Mouse (Mus musculus) ES-E14 (cell line): Measurements from ENCODE around the gene Fam71f1.

ENCODE experiments used
- CHD2 ChIP-seq: IDR thresholded peaks from 2 replicates; pipeline ENCODE4 v1.6.1; 2014; ENCODE audit warnings: mild to moderate bottlenecking, low read depth, low read length, inconsistent platforms
- HCFC1 ChIP-seq: IDR thresholded peaks from 2 replicates; pipeline ENCODE4 v1.6.1; 2012; ENCODE audit warnings: low read length, inconsistent platforms, borderline replicate concordance; ENCODE audit not compliant: insufficient read depth
- MAFK ChIP-seq: IDR thresholded peaks from 2 replicates; pipeline ENCODE4 v1.6.1; 2014; ENCODE audit warnings: mild to moderate bottlenecking, low read depth, low read length, inconsistent platforms; ENCODE audit not compliant: insufficient read depth
- ZC3H11A ChIP-seq: IDR thresholded peaks from 2 replicates; pipeline ENCODE4 v1.6.1; 2012; ENCODE audit warnings: low read depth, mild to moderate bottlenecking, inconsistent platforms, low read length, borderline replicate concordance
- ZNF384 ChIP-seq: IDR thresholded peaks from 2 replicates; pipeline ENCODE4 v1.6.1; 2012; ENCODE audit warnings: low read depth, low read length, inconsistent platforms

GRCm38 (mm10) chr6:29287944-29288343, 31.0 kb upstream of the Fam71f1 start:
- no peak for TF ChIP-seq ZC3H11A
- TF ChIP-seq HCFC1 = no peak
- no peak for TF ChIP-seq MAFK
- no peak for TF ChIP-seq ZNF384
- no peak for TF ChIP-seq CHD2
